Mouse (Mus musculus) thymus, adult 2 months (tissue): ENCODE measurements around the gene Mknk1. TPM values are rescaled to one million over a fixed set of nuclear protein-coding genes. Genes with fewer than 3 reads are reported as not detected.

Experiments used
- DNase-seq: peaks from one replicate; pipeline ENCODE4 v3.0.0; 2021
- H3K27ac ChIP-seq: fragments of 200-500 bp; 2 replicates; pipeline ENCODE4 v1.5.1; 2012; ENCODE audit warnings: low read length, control low read depth; ENCODE audit not compliant: control insufficient read depth, insufficient read depth
- H3K27me3 ChIP-seq: fragments of 200-500 bp; 2 replicates; pipeline ENCODE4 v1.6.1; 2012; ENCODE audit warnings: mild to moderate bottlenecking, low read length, moderate library complexity, mixed read lengths; ENCODE audit not compliant: control insufficient read depth, insufficient read depth
- H3K36me3 ChIP-seq: fragments of 200-500 bp; 2 replicates; pipeline ENCODE4 v1.6.1; 2012; ENCODE audit warnings: mild to moderate bottlenecking, low read length, moderate library complexity; ENCODE audit not compliant: control insufficient read depth, insufficient read depth
- H3K4me1 ChIP-seq: fragments of 200-500 bp; replicated peaks from 2 replicates; pipeline ENCODE4 v1.6.1; 2012; ENCODE audit warnings: low read length; ENCODE audit not compliant: control insufficient read depth, insufficient read depth
- H3K4me3 ChIP-seq: fragments of 200-500 bp; 2 replicates; pipeline ENCODE4 v1.5.1; 2012; ENCODE audit warnings: mild to moderate bottlenecking, low read length, control low read depth, moderate library complexity; ENCODE audit not compliant: control insufficient read depth, insufficient read depth
- CTCF ChIP-seq: fragments of 200-500 bp; IDR thresholded peaks from 2 replicates; pipeline ENCODE4 v1.5.1; 2012; ENCODE audit warnings: mild to moderate bottlenecking, control low read depth, low read length, moderate library complexity, borderline replicate concordance; ENCODE audit not compliant: control insufficient read depth, poor library complexity, insufficient read depth; ENCODE audit errors: extremely low read depth
- POLR2A ChIP-seq: fragments of 200-500 bp; IDR thresholded peaks from 2 replicates; pipeline ENCODE4 v1.6.1; 2012; ENCODE audit warnings: mild to moderate bottlenecking, low read length, control low read depth, moderate library complexity; ENCODE audit not compliant: control insufficient read depth, poor library complexity, insufficient read depth; ENCODE audit errors: extremely low read depth
- WGBS: fragments of 180-500 bp; shearing (Covaris S2); methylation state at CpG from one replicate; pipeline ENCODE4 v1.1.7; 2018; 5-methylcytosine and 5-hydroxymethylcytosine counted together
- polyA plus RNA-seq: library from polyadenylated mRNA; depleted of rRNA; stranded (reverse); fragments of >200 nt; gene quantifications from 2 replicates; pipeline ENCODE4 v1.2.3, GENCODE M21; 2012; rRNA removed

Gene Mknk1
- polyA plus RNA-seq: 101 and 136 TPM in 2 replicates

DNA sequence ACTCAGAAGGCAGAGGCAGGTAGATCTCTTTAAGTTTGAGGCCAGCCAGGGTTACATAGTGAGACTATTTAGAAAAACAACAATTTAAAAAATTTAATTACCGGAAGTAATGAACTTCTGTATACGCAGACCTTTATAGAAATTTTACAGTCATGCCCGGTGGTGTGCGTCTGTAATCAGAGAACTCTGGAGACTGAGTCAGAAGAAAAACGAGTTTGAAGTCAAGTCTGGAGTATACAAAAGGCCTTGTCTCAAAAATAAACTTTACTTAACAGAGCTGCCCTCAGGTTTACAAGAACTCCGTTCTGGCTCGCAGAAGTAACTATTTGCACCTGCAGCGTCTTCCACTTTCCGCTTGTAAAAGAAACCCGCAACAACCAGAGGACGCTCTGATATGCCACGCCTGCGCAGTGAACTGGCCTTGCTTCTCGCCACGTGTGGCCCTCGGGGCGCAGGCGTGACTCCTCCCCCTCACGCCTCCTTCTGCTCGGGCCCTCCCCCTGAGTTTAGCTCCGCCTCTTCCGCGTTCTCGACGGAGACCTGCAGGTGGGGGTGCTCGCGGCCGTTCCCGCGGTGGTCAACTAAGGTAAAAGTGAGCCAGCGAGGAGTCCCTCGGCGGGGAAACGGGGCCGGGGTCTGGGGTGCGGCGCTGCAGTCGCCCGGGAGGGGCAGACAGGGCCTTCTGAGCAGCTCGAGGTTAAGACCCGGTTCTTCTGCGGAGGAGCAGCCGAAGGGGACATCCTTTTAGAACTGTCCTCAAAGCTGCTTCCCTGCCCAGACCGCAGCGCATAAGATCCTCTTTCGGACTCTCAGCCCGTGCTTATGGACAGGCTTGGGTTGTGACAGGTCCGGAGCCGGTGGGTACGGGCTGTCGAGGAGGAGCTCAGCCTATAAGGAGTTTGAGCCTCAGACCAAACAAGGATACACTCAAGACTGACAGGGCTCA, at the start of gene Mknk1:
TSS of gene Mknk1 (plus strand) at position 503 of the 946 bp plus-strand sequence.
- TF ChIP-seq POLR2A (peak; percentile 83; the same call in 1 of the 2 replicates), CTCF (peak; percentile 55; the same call in 1 of the 2 replicates)
- Histone ChIP-seq H3K4me3 (peak within 1 kb of the TSS; percentile 83), H3K27ac (peak within 1 kb of the TSS; percentile 3), H3K36me3 (no peaks in the 10 kb centered on the region), H3K4me1 (peaks cover 10% of the 10 kb centered on the region), H3K27me3 (no peaks in the 10 kb centered on the region)
- under 1% methylated on average over 51 of the region's 51 CpGs for WGBS
- peak; percentile 95 for DNase-seq

DNA sequence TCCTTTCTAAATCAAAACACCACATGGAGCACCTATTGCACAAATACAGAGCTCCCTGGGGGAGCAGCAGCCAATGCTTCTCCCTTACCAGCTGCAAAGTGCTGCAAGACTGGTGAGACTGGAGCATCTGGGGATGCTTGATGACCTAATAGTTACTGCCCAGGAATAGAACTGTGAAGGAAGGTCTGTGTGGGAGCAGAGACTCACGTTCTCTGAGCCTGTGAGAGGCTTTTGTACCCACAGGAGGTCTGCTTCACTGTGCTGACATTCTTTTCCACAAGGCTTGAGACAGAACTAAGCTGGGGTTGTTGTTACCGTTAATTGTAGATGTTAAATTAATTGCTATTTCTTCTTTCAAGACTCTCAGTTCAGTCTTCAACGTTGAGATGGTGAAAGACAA, 48.1 kb upstream of the Mknk1 start:
- 94% methylated on average over 3 of the region's 3 CpGs for WGBS
- Histone ChIP-seq H3K4me1 (no peaks in the 10 kb centered on the region), H3K4me3 (no peak overlapping the region), H3K27me3 (no peaks in the 10 kb centered on the region), H3K27ac (no peak overlapping the region), H3K36me3 (peaks cover 40% of the 10 kb centered on the region)
- TF ChIP-seq CTCF (no peak), POLR2A (no peak)
- no peak for DNase-seq

DNA sequence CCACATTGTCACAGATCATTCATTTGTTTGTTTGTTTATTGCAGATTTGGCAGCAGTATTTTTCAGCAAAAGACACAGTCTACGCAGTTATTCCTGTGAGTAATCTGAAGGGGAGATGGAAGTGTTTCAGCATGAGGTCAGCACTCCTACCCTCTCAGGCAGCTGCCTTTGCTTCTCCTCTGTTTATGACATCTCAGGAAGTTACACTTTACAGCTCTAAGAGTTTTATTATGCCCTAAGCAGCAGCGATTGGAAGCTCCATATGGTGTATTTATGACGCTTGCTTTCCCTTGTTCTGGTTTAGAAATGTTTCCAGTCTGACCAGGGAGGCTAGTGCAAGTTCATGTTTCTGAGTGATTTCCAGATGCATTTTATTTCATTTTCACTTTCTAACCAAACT, 43.6 kb upstream of the Mknk1 start:
- TF ChIP-seq POLR2A (no peak), CTCF (no peak)
- 97% methylated on average over 3 of the region's 3 CpGs for whole genome bisulfite sequencing
- Histone ChIP-seq H3K27me3 (no peaks in the 10 kb centered on the region), H3K36me3 (peaks cover 54% of the 10 kb centered on the region), H3K4me1 (no peaks in the 10 kb centered on the region), H3K27ac (no peak overlapping the region), H3K4me3 (no peak overlapping the region)
- no peak for DNase-seq

DNA sequence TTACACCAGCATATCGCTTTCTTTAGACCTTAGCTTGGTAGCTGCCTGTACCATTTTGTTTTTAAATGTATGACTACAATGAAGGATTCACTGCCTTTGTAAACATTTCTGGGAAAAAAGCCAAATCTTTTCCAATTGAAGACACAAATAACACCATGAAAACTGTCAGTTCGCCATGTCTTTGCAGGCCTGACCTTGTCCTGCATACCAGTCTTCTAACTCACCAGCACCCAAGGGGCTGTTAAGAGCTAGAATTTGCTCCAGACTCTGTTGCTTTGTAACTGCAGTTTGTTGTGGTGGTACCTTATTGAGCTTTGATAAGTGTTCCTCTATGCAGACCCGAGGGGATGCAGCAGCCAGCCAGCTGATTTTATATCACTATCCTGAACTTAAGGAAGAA, 39.0 kb upstream of the Mknk1 start:
- Histone ChIP-seq H3K4me1 (no peaks in the 10 kb centered on the region), H3K36me3 (peaks cover 56% of the 10 kb centered on the region), H3K27me3 (no peaks in the 10 kb centered on the region), H3K27ac (no peak overlapping the region), H3K4me3 (no peak overlapping the region)
- TF ChIP-seq POLR2A (no peak), CTCF (no peak)
- DNase-seq: no peak
- 89% methylated on average over 3 of the region's 3 CpGs for WGBS

DNA sequence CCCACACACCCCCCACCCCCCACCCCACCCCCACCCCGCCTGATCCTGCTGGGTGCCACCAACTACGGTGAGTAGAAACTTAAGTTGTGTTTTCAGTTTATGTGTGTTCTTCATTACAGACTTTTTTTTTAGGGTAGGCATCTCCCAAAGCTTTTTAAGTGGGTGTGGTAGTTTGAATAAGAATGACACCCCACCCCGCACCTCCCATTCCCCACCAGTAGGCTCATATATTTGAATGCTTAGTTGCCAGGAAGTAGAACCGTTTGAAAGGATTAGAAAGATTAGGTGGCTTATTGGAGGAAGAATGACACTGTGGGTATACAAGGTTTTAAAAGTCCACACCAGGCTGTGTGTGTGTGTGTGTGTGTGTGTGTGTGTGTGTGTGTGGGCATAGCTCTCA, 26.7 kb upstream of the Mknk1 start:
- no peak for TF ChIP-seq POLR2A
- no peak for TF ChIP-seq CTCF

DNA sequence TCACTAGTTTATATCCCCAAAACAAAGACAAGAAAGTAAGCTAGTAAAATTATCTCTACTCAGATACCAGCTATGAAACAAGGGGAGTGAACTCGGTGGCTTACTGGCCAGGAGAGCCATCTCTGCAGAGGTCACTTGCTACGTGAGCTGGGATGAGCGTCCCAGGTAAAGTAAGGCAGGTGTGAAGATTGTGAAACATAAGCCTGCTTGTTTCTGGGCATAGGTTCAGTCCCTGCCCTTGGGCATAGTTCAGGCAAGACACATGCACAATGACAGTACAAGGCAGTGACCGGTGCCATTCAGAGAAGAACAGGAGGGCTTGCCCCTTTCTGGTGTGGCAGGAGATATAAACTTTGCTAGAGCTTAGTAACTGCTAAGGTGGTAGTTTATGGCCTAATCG, 23.4 kb upstream of the Mknk1 start:
- 95% methylated on average over 5 of the region's 5 CpGs for WGBS
- no peaks in the 10 kb centered on the region for H3K27me3 ChIP-seq
- no peaks in the 10 kb centered on the region for H3K4me1 ChIP-seq
- no peak for TF ChIP-seq POLR2A
- no peak for TF ChIP-seq CTCF
- H3K27ac ChIP-seq: no peak overlapping the region
- no peak overlapping the region for H3K4me3 ChIP-seq
- no peak for DNase-seq
- H3K36me3 ChIP-seq: 0 out of 2 replicates have a peak, but pooled peaks cover 3% of the 10 kb centered on the region

More for the DNA sequence above, 26.7 kb upstream of the Mknk1 start:
- Histone ChIP-seq H3K4me3 (no peak overlapping the region), H3K27me3 (no peaks in the 10 kb centered on the region), H3K36me3 (0 out of 2 replicates have a peak, but pooled peaks cover 3% of the 10 kb centered on the region), H3K27ac (no peak overlapping the region), H3K4me1 (no peaks in the 10 kb centered on the region)
- DNase-seq: no peak
- WGBS: 94% methylated on average over 4 of the region's 4 CpGs
